36 mouse cellular contexts compared by ENCODE assay signal in the genomic region with DNA sequence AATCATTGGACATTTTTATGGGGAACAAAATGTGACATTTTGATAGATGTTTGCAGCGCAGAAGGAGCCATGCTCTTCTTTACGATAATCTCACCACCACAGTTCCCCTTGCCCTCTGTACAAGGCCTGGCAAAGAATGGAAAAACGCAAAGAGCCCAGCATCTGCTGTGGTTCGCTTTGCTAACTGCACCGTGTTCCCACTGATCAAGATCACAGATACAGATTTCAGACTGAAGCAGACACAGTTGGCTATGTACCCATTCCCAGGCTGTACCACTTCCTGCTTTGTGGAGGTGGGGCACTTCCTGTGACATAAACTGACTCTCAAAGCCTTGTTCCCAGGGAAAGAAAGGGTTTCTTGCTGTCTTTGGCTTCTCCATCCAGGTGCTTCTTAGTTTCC. TPM values are rescaled to one million over a fixed set of nuclear protein-coding genes. Genes with fewer than 3 reads are reported as not detected.
DNase-seq lines count a peak whose midpoint lies in the region; TF ChIP-seq lines count a peak whose summit lies in the region.
"Had no signal": no experiment of that assay in that cellular context is flagged by ENCODE, and none has a peak within 500 bp of the region (broad histone marks: within the 10 kb centered on the region; RNA-seq: fewer than 3 reads in every experiment).

No protein-coding gene starts in this region.

- H3K9me3 ChIP-seq in midbrain, embryonic 10.5 days (replicated peaks) = no peaks in the 10 kb centered on the region
- H3K9me3 ChIP-seq: forebrain, embryonic 12.5 days; heart, embryonic 10.5 days; heart, embryonic 15.5 days; hindbrain, embryonic 12.5 days; intestine, embryonic 15.5 days; limb, embryonic 10.5 days; limb, embryonic 15.5 days; liver, embryonic 13.5 days had no signal

- H3K36me3 ChIP-seq in thymus, adult 2 months (ENCODE audit: control insufficient read depth, insufficient read depth, low read length) = no peaks in the 10 kb centered on the region
- no peaks in the 10 kb centered on the region for H3K36me3 ChIP-seq in midbrain, embryonic 10.5 days
- H3K36me3 ChIP-seq: forebrain, embryonic 12.5 days; heart, embryonic 10.5 days; hindbrain, embryonic 12.5 days; intestine, embryonic 15.5 days; limb, embryonic 10.5 days; liver, embryonic 13.5 days had no signal

- H3K27me3 ChIP-seq in thymus, adult 2 months (ENCODE audit: control insufficient read depth, insufficient read depth, low read length) = no peaks in the 10 kb centered on the region
- no peaks in the 10 kb centered on the region for H3K27me3 ChIP-seq in midbrain, embryonic 10.5 days (ENCODE audit: low read depth, poor library complexity, severe bottlenecking)
- H3K27me3 ChIP-seq: forebrain, embryonic 12.5 days; heart, embryonic 15.5 days; hindbrain, embryonic 12.5 days; intestine, embryonic 15.5 days; limb, embryonic 15.5 days; liver, embryonic 13.5 days had no signal

- H3K4me3 ChIP-seq in thymus, adult 2 months (ENCODE audit: control insufficient read depth, insufficient read depth, low read length) = no peak overlapping the region
- H3K4me3 ChIP-seq in midbrain, embryonic 10.5 days = no peak overlapping the region
- H3K4me3 ChIP-seq: erythroblast, embryonic 14.5 days; forebrain, embryonic 12.5 days; heart, embryonic 10.5 days; heart, embryonic 15.5 days; hindbrain, embryonic 12.5 days; intestine, embryonic 15.5 days; limb, embryonic 10.5 days; limb, embryonic 15.5 days; liver, embryonic 13.5 days had no signal

- no peak for TF ChIP-seq CTCF in thymus, adult 2 months (IDR thresholded peaks at IDR 0.05; ENCODE audit: borderline replicate concordance, control insufficient read depth, extremely low read depth, insufficient read depth, low read length, poor library complexity)

- 5% methylated on average over 5 of the region's 5 CpGs for WGBS in thymus, adult 2 months
- WGBS in midbrain, embryonic 10.5 days = 90% methylated on average over 5 of the region's 5 CpGs

- H3K4me1 ChIP-seq in thymus, adult 2 months (replicated peaks; ENCODE audit: control insufficient read depth, insufficient read depth, low read length) = no peaks in the 10 kb centered on the region
- 0 out of 2 replicates have a peak, but pooled peaks cover 3% of the 10 kb centered on the region for H3K4me1 ChIP-seq in midbrain, embryonic 10.5 days
- H3K4me1 ChIP-seq: heart, embryonic 10.5 days; heart, embryonic 15.5 days; hindbrain, embryonic 12.5 days; intestine, embryonic 15.5 days; limb, embryonic 10.5 days; limb, embryonic 15.5 days; liver, embryonic 13.5 days had no signal

- no peak overlapping the region for H3K27ac ChIP-seq in thymus, adult 2 months (ENCODE audit: control insufficient read depth, insufficient read depth, low read length)
- H3K27ac ChIP-seq in midbrain, embryonic 10.5 days (replicated peaks) = no peak overlapping the region
- H3K27ac ChIP-seq: forebrain, embryonic 12.5 days; heart, embryonic 10.5 days; heart, embryonic 15.5 days; hindbrain, embryonic 12.5 days; hindbrain, postnatal 0 days; intestine, embryonic 15.5 days; limb, embryonic 10.5 days; limb, embryonic 15.5 days; liver, embryonic 13.5 days; stomach, postnatal 0 days had no signal

- no peak for TF ChIP-seq POLR2A in thymus, adult 2 months (IDR thresholded peaks at IDR 0.05; ENCODE audit: control insufficient read depth, extremely low read depth, insufficient read depth, low read length, poor library complexity)

- peak; percentile 14 for DNase-seq in thymus, adult 2 months
- no peak for DNase-seq in thymus, postnatal 4 days
- peak; percentile 30 for DNase-seq in lung, postnatal 10 days
- DNase-seq in testis, postnatal 14 days (ENCODE audit: low spot score) = peak; percentile 12
- DNase-seq in left cerebral cortex, adult 18-20 months (ENCODE audit: low spot score in 2 of 2) = no peak
- DNase-seq in midbrain, embryonic 10.5 days (ENCODE audit: low spot score) = no peak
- DNase-seq in kidney, postnatal 14 days = no peak
- DNase-seq: adrenal gland, adult 2 months; adrenal gland, postnatal 36 days; B cell, adult 2 months; cerebellum, adult 18-20 months; cerebellum, postnatal 10 days; forebrain, postnatal 0 days; gastrocnemius, postnatal 10 days; kidney, adult 8-10 months; kidney, postnatal 10 days; layer of hippocampus, adult 9-11 months; liver, embryonic 13.5 days; lung, embryonic 14.5 days; right cerebral cortex, adult 18-20 months; right cerebral cortex, postnatal 4 days had no signal

RNA-seq across cellular contexts. Expression of a gene that starts 53.9 kb away (rescaled TPM):
- polyA plus RNA-seq in thymus, adult 2 months (2012; rRNA removed) = 0.66 and 0.74 TPM in 2 replicates
- total RNA-seq in left cerebral cortex, adult 18-20 months (2021) = under 1 TPM in 1 of 2 experiments, not detected in 1; 0.37 TPM
- polyA plus RNA-seq in midbrain, embryonic 10.5 days (2016; fragmentation: Nextera tagmentation; extraction: Ambion mirVana) = 0.25 and 0.35 TPM in 2 replicates
- total RNA-seq: CH12.LX; megakaryocyte progenitor cell, adult 5-6 weeks; neutrophil, adult 5-6 weeks had no signal
- polyA plus RNA-seq: activated CD4-positive, CD25-positive, alpha-beta regulatory T cell, adult 4 months; erythroblast, embryonic 14.5 days; midbrain, embryonic 16.5 days had no signal

Comparison
In these comparisons a context has a peak if more than half of its experiments do, and no peak if none do; other contexts are left out.
1. DNase-seq: peak in thymus, adult 2 months (single experiment), lung, postnatal 10 days (single experiment) and testis, postnatal 14 days (single experiment); none in thymus, postnatal 4 days (single experiment), left cerebral cortex, adult 18-20 months (0 of 2), midbrain, embryonic 10.5 days (single experiment) and kidney, postnatal 14 days (single experiment).